Mouse (Mus musculus) heart, postnatal 10 days (tissue): ENCODE measurements around the gene Xkrx. TPM values are rescaled to one million over a fixed set of nuclear protein-coding genes. Genes with fewer than 3 reads are reported as not detected.

Experiments
- total RNA-seq, 2 experiments: library from RNA; stranded (reverse); gene quantifications; 2 replicates each; pipeline ENCODE4 v1.2.3; 2021

The Xkrx gene
- total RNA-seq, 2 experiments from 2014 or later, result 0.77 to 1.4 TPM

Other genes with a start within 250 kb of the Xkrx start
- gene Sytl4, start 180.3 kb downstream of the Xkrx start, total RNA-seq, result 1 to 10 TPM; 2.4 to 2.5 TPM
- gene Cstf2, start 102.9 kb downstream of the Xkrx start, total RNA-seq, result 10 to 100 TPM; 20.4 to 22.0 TPM
- gene Arl13a, start 25.4 kb upstream of the Xkrx start, total RNA-seq, result not detected
- gene Nox1, start 59.9 kb upstream of the Xkrx start, total RNA-seq, result not detected
- 10 to 100 TPM; 50.1 to 51.1 TPM for gene Trmt2b, start 114.9 kb upstream of the Xkrx start, total RNA-seq
- gene Tmem35a, start 133.1 kb upstream of the Xkrx start, total RNA-seq, result 10 to 100 TPM; 11.7 to 12.6 TPM
- 1 to 10 TPM; 4.5 to 6.3 TPM for gene Cenpi, start 146.0 kb upstream of the Xkrx start, total RNA-seq
- under 1 TPM; 0.37 to 0.67 TPM for gene Drp2, start 242.5 kb upstream of the Xkrx start, total RNA-seq